Comparison of ENCODE assay signal across 20 mouse cellular contexts in the genomic region with DNA sequence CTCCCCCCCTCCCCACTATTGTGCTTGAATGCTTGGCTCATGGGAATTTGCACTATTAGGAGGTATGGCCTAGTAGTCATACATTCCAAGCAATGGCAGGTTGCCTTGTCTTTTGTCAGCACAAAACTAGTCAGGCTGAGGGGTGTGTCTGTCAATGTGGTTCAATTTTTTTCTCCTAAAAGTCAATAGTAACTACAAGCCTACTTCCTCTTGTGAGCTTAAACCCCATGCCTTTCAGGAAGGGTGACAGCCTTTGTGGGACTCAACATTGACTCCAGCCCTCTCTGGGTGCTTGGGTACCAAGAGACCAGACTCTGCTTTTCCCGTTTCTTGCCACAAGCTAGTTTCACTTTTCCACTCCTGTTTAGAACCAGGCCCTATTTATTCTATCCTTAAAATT.
DNase-seq lines count a peak whose midpoint lies in the region; ATAC-seq and TF ChIP-seq lines count a peak whose summit lies in the region.
"Had no signal": no experiment of that assay in that cellular context is flagged by ENCODE, and none has a peak within 500 bp of the region (broad histone marks: within the 10 kb centered on the region; RNA-seq: fewer than 3 reads in every experiment).

No protein-coding gene starts in this region.

- no peak overlapping the region for H3K4me3 ChIP-seq in heart, embryonic 12.5 days
- 0 out of 4 replicates have a peak overlapping the region, but pooled peaks of 1 of the 2 experiments have one; percentile 9 for H3K4me3 ChIP-seq in MEL (ENCODE audit: control insufficient read depth in 1 of 2, insufficient read depth in 1 of 2, low read depth in 2 of 2, low read length in 2 of 2)
- H3K4me3 ChIP-seq in brown adipose tissue, adult 24 weeks (ENCODE audit: insufficient read depth, low read depth, low read length): no peak overlapping the region
- H3K4me3 ChIP-seq: embryonic facial prominence, embryonic 13.5 days; limb, embryonic 13.5 days; liver, embryonic 13.5 days had no signal

- H3K27ac ChIP-seq in heart, embryonic 12.5 days (ENCODE audit: poor library complexity, severe bottlenecking): peak overlapping the region; percentile 2; the same call in 1 of the 2 replicates
- peak overlapping the region; percentile 45; the same call in 1 of the 2 replicates for H3K27ac ChIP-seq in MEL (ENCODE audit: control insufficient read depth, low read depth, low read length)
- peak overlapping the region; percentile 39; the same call in 1 of the 2 replicates for H3K27ac ChIP-seq in brown adipose tissue, adult 24 weeks (replicated peaks; ENCODE audit: low read depth, low read length)
- H3K27ac ChIP-seq: embryonic facial prominence, embryonic 13.5 days; hindbrain, embryonic 14.5 days; limb, embryonic 13.5 days; liver, embryonic 13.5 days had no signal

- DNase-seq in heart, adult 8-10 months (ENCODE audit: low spot score): no peak
- peak; percentile 65 for DNase-seq in MEL (ENCODE audit: low read depth, low spot score)
- no peak for DNase-seq in frontal cortex, postnatal 14 days (ENCODE audit: low spot score in 2 of 2)
- DNase-seq in kidney, postnatal 25 days: no peak
- DNase-seq: cerebellum, adult 9-11 months; kidney, postnatal 4 days; liver, embryonic 13.5 days; lung, embryonic 14.5 days; lung, postnatal 36 days; retina, postnatal 1 day; thymus, postnatal 14 days had no signal

- no peak for ATAC-seq in heart, embryonic 12.5 days (ENCODE audit: insufficient number of reproducible peaks, low FRiP score)
- peak; percentile 40; the same call in 1 of the 2 replicates for ATAC-seq in megakaryocyte progenitor cell, adult 5-6 weeks (replicated peaks; ENCODE audit: poor library complexity)
- ATAC-seq in cerebellum, adult (ENCODE audit: insufficient number of reproducible peaks, low FRiP score, low TSS enrichment): no peak
- ATAC-seq: forebrain, embryonic 16.5 days had no signal

- no peak for TF ChIP-seq RAD21 in MEL (IDR thresholded peaks at IDR 0.05; ENCODE audit: low read depth, low read length)

- TF ChIP-seq POLR2A in MEL (IDR thresholded peaks at IDR 0.05; ENCODE audit: control insufficient read depth in 1 of 2, insufficient read depth in 1 of 2, low read depth in 1 of 2, low read length in 2 of 2, poor library complexity in 1 of 2): no peak

- peaks cover 42% of the 10 kb centered on the region for H3K4me1 ChIP-seq in heart, embryonic 12.5 days (replicated peaks)
- H3K4me1 ChIP-seq in MEL (ENCODE audit: control insufficient read depth in 1 of 2, insufficient read depth in 2 of 2, low read length in 2 of 2): peaks cover 12 to 38% of the 10 kb centered on the region in 2 experiments
- peaks cover 13% of the 10 kb centered on the region; the same call in 1 of the 2 replicates for H3K4me1 ChIP-seq in brown adipose tissue, adult 24 weeks (ENCODE audit: control insufficient read depth, insufficient read depth, insufficient read length, low read length)

- no peak for TF ChIP-seq CTCF in MEL (IDR thresholded peaks at IDR 0.05 in 2 of 3, conservative IDR thresholded peaks at IDR 0.05 in 1 of 3; ENCODE audit: control insufficient read depth in 1 of 3, insufficient read depth in 1 of 3, low read depth in 2 of 3, low read length in 3 of 3, poor library complexity in 1 of 3, severe bottlenecking in 1 of 3)

- H3K4me2 ChIP-seq in heart, embryonic 12.5 days: no peak overlapping the region
- H3K4me2 ChIP-seq: embryonic facial prominence, embryonic 13.5 days; hindbrain, embryonic 14.5 days; limb, embryonic 13.5 days; liver, embryonic 13.5 days; lung, embryonic 14.5 days; midbrain, embryonic 11.5 days had no signal

- H3K27me3 ChIP-seq in heart, embryonic 12.5 days (replicated peaks): no peaks in the 10 kb centered on the region
- H3K27me3 ChIP-seq in MEL (ENCODE audit: control insufficient read depth in 1 of 2, insufficient read depth in 2 of 2, low read length in 2 of 2): no peaks in the 10 kb centered on the region
- H3K27me3 ChIP-seq: embryonic facial prominence, embryonic 13.5 days; limb, embryonic 13.5 days; liver, embryonic 13.5 days had no signal

- WGBS in heart, embryonic 12.5 days: 89% methylated on average over 1 of the region's 1 CpGs

- TF ChIP-seq EP300 in MEL (IDR thresholded peaks at IDR 0.05; ENCODE audit: low read depth in 1 of 2, low read length in 2 of 2): peak in 1 of 2 experiments; percentile 16; a peak in 1 of 4 replicates

- H3K9me3 ChIP-seq in heart, embryonic 12.5 days (replicated peaks): 0 out of 2 replicates have a peak, but pooled peaks cover 3% of the 10 kb centered on the region
- H3K9me3 ChIP-seq in MEL (replicated peaks; ENCODE audit: insufficient read depth, low read length): no peaks in the 10 kb centered on the region
- H3K9me3 ChIP-seq: embryonic facial prominence, embryonic 13.5 days; limb, embryonic 13.5 days; liver, embryonic 13.5 days had no signal

- no peaks in the 10 kb centered on the region for H3K36me3 ChIP-seq in heart, embryonic 12.5 days
- H3K36me3 ChIP-seq in MEL (ENCODE audit: control insufficient read depth in 1 of 2, insufficient read depth in 2 of 2, low read length in 2 of 2): peaks cover 0 to 52% of the 10 kb centered on the region in 2 experiments; a peak in 2 of 4 replicates
- H3K36me3 ChIP-seq: embryonic facial prominence, embryonic 13.5 days; limb, embryonic 13.5 days; liver, embryonic 13.5 days had no signal

- H3K9ac ChIP-seq in heart, embryonic 12.5 days: no peak overlapping the region
- H3K9ac ChIP-seq in MEL (ENCODE audit: control insufficient read depth, low read depth, low read length, poor library complexity, severe bottlenecking): peak overlapping the region; percentile 33; the same call in 1 of the 2 replicates
- H3K9ac ChIP-seq: embryonic facial prominence, embryonic 13.5 days; hindbrain, embryonic 14.5 days; limb, embryonic 13.5 days; liver, embryonic 13.5 days; lung, embryonic 14.5 days had no signal

- H3K79me2 ChIP-seq in MEL (ENCODE audit: control insufficient read depth, insufficient read depth, low read length, poor library complexity): no peaks in the 10 kb centered on the region

TF ChIP-seq in MEL, 35 proteins besides CTCF, POLR2A, EP300 and RAD21:
- TF ChIP-seq MAX (IDR thresholded peaks at IDR 0.05; ENCODE audit: low read length) (0 out of 2 replicates have a peak, but pooled peaks have one; percentile 10), E2F4 (IDR thresholded peaks at IDR 0.05; ENCODE audit: borderline replicate concordance, low read depth, low read length) (no peak), TBP (IDR thresholded peaks at IDR 0.05; ENCODE audit: low read depth, low read length) (0 out of 2 replicates have a peak, but pooled peaks have one; percentile 20), ZNF384 (IDR thresholded peaks at IDR 0.05; ENCODE audit: low read depth, low read length) (peak; percentile 81), CHD1 (IDR thresholded peaks at IDR 0.05; ENCODE audit: low read depth, low read length) (no peak), SIN3A (IDR thresholded peaks at IDR 0.05; ENCODE audit: low read length) (0 out of 2 replicates have a peak, but pooled peaks have one; percentile 52)
TF ChIP-seq in MEL: peak in this region for 4.
